Mouse (Mus musculus) ES-E14 (cell line): ENCODE data around the gene Emsy.

ENCODE experiments used
- CHD2 ChIP-seq: IDR thresholded peaks from 2 replicates; pipeline ENCODE4 v1.6.1; 2014; ENCODE audit warnings: mild to moderate bottlenecking, low read depth, low read length, inconsistent platforms
- MAFK ChIP-seq: IDR thresholded peaks from 2 replicates; pipeline ENCODE4 v1.6.1; 2014; ENCODE audit warnings: mild to moderate bottlenecking, low read depth, low read length, inconsistent platforms; ENCODE audit not compliant: insufficient read depth
- ZNF384 ChIP-seq: IDR thresholded peaks from 2 replicates; pipeline ENCODE4 v1.6.1; 2012; ENCODE audit warnings: low read depth, low read length, inconsistent platforms

GRCm38 (mm10) chr7:98561556-98562164 is 94.9 kb downstream of the Emsy start:
- TF ChIP-seq MAFK: 0 out of 2 replicates have a peak, but pooled peaks have one; percentile 43
- no peak for TF ChIP-seq CHD2
- no peak for TF ChIP-seq ZNF384
